Mouse (Mus musculus): Measurements from ENCODE around the gene Rora.

The Rora gene

GRCm38 (mm10) chr9:68892859-68893258 lies 239.3 kb downstream of the Rora start:
- H3K9me3 ChIP-seq (ENCODE audit: low read length) = no peaks in the 10 kb centered on the region
- no peaks in the 10 kb centered on the region; the same call in 1 of the 2 replicates for H3K27me3 ChIP-seq (ENCODE audit: insufficient read depth, low read length)
- no peaks in the 10 kb centered on the region for H3K36me3 ChIP-seq (ENCODE audit: insufficient read depth, low read length)
- TF ChIP-seq CTCF (conservative IDR thresholded peaks at IDR 0.05; ENCODE audit: low read length) (no peak), POU5F1 (IDR thresholded peaks at IDR 0.05; ENCODE audit: borderline replicate concordance, low read length) (no peak), NANOG (IDR thresholded peaks at IDR 0.05; ENCODE audit: borderline replicate concordance, low read length) (no peak)
- H3K4me1 ChIP-seq (replicated peaks; ENCODE audit: low read depth, low read length) = peaks cover 39% of the 10 kb centered on the region
- no peak overlapping the region for H3K4me3 ChIP-seq (replicated peaks; ENCODE audit: low read length)

- Histone ChIP-seq H3K27me3 (ENCODE audit: insufficient read depth, low read length) (no peaks in the 10 kb centered on the region; the same call in 1 of the 2 replicates), H3K9me3 (ENCODE audit: low read length) (no peaks in the 10 kb centered on the region), H3K4me1 (replicated peaks; ENCODE audit: low read depth, low read length) (peaks cover 21% of the 10 kb centered on the region), H3K4me3 (replicated peaks; ENCODE audit: low read length) (no peak overlapping the region), H3K36me3 (ENCODE audit: insufficient read depth, low read length) (no peaks in the 10 kb centered on the region)
- no peak for TF ChIP-seq CTCF (conservative IDR thresholded peaks at IDR 0.05; ENCODE audit: low read length)
- TF ChIP-seq NANOG (IDR thresholded peaks at IDR 0.05; ENCODE audit: borderline replicate concordance, low read length) = no peak
- TF ChIP-seq POU5F1 (IDR thresholded peaks at IDR 0.05; ENCODE audit: borderline replicate concordance, low read length) = no peak
These were observed 244.7 kb downstream of the Rora start for GRCm38 (mm10) chr9:68898286-68898685.

- no peaks in the 10 kb centered on the region; the same call in 1 of the 2 replicates for H3K27me3 ChIP-seq (ENCODE audit: insufficient read depth, low read length)
- H3K36me3 ChIP-seq (ENCODE audit: insufficient read depth, low read length) = no peaks in the 10 kb centered on the region
- H3K4me1 ChIP-seq (replicated peaks; ENCODE audit: low read depth, low read length) = peaks cover 15% of the 10 kb centered on the region
- no peak overlapping the region for H3K4me3 ChIP-seq (replicated peaks; ENCODE audit: low read length)
- H3K9me3 ChIP-seq (ENCODE audit: low read length) = no peaks in the 10 kb centered on the region
- TF ChIP-seq POU5F1 (IDR thresholded peaks at IDR 0.05; ENCODE audit: borderline replicate concordance, low read length) = no peak
- no peak for TF ChIP-seq NANOG (IDR thresholded peaks at IDR 0.05; ENCODE audit: borderline replicate concordance, low read length)
- TF ChIP-seq CTCF (conservative IDR thresholded peaks at IDR 0.05; ENCODE audit: low read length) = peak; percentile 70
These were observed 246.1 kb downstream of the Rora start for GRCm38 (mm10) chr9:68899525-68900222.

GRCm38 (mm10) chr9:68906361-68906883 lies 252.8 kb downstream of the Rora start:
- Histone ChIP-seq H3K9me3 (ENCODE audit: low read length) (peaks cover 24% of the 10 kb centered on the region), H3K27me3 (ENCODE audit: insufficient read depth, low read length) (no peaks in the 10 kb centered on the region), H3K4me1 (replicated peaks; ENCODE audit: low read depth, low read length) (peaks cover 2% of the 10 kb centered on the region; the same call in 1 of the 2 replicates), H3K36me3 (ENCODE audit: insufficient read depth, low read length) (no peaks in the 10 kb centered on the region), H3K4me3 (replicated peaks; ENCODE audit: low read length) (no peak overlapping the region)
- no peak for TF ChIP-seq NANOG (IDR thresholded peaks at IDR 0.05; ENCODE audit: borderline replicate concordance, low read length)
- no peak for TF ChIP-seq POU5F1 (IDR thresholded peaks at IDR 0.05; ENCODE audit: borderline replicate concordance, low read length)
- no peak for TF ChIP-seq CTCF (conservative IDR thresholded peaks at IDR 0.05; ENCODE audit: low read length)

GRCm38 (mm10) chr9:68912483-68913151 lies 259.0 kb downstream of the Rora start:
- Histone ChIP-seq H3K36me3 (ENCODE audit: insufficient read depth, low read length) (no peaks in the 10 kb centered on the region), H3K4me1 (replicated peaks; ENCODE audit: low read depth, low read length) (peaks cover 22% of the 10 kb centered on the region), H3K27me3 (ENCODE audit: insufficient read depth, low read length) (no peaks in the 10 kb centered on the region), H3K9me3 (ENCODE audit: low read length) (peaks cover 9% of the 10 kb centered on the region; the same call in 1 of the 2 replicates), H3K4me3 (replicated peaks; ENCODE audit: low read length) (no peak overlapping the region)
- TF ChIP-seq CTCF (conservative IDR thresholded peaks at IDR 0.05; ENCODE audit: low read length) (no peak), NANOG (IDR thresholded peaks at IDR 0.05; ENCODE audit: borderline replicate concordance, low read length) (peak; percentile 63)

- H3K9me3 ChIP-seq (ENCODE audit: low read length) = peaks cover 2% of the 10 kb centered on the region; the same call in 1 of the 2 replicates
- peaks cover 22% of the 10 kb centered on the region for H3K4me1 ChIP-seq (replicated peaks; ENCODE audit: low read depth, low read length)
- no peak for TF ChIP-seq NANOG (IDR thresholded peaks at IDR 0.05; ENCODE audit: borderline replicate concordance, low read length)
- TF ChIP-seq POU5F1 (IDR thresholded peaks at IDR 0.05; ENCODE audit: borderline replicate concordance, low read length) = no peak
- H3K36me3 ChIP-seq (ENCODE audit: insufficient read depth, low read length) = no peaks in the 10 kb centered on the region
- no peak overlapping the region for H3K4me3 ChIP-seq (replicated peaks; ENCODE audit: low read length)
- no peaks in the 10 kb centered on the region for H3K27me3 ChIP-seq (ENCODE audit: insufficient read depth, low read length)
These were observed 259.7 kb downstream of the Rora start for GRCm38 (mm10) chr9:68913191-68913697.

- H3K9me3 ChIP-seq (ENCODE audit: low read length) = no peaks in the 10 kb centered on the region
- no peaks in the 10 kb centered on the region for H3K36me3 ChIP-seq (ENCODE audit: insufficient read depth, low read length)
- TF ChIP-seq CTCF (conservative IDR thresholded peaks at IDR 0.05; ENCODE audit: low read length) (no peak), NANOG (IDR thresholded peaks at IDR 0.05; ENCODE audit: borderline replicate concordance, low read length) (no peak), POU5F1 (IDR thresholded peaks at IDR 0.05; ENCODE audit: borderline replicate concordance, low read length) (no peak)
- peaks cover 22% of the 10 kb centered on the region for H3K4me1 ChIP-seq (replicated peaks; ENCODE audit: low read depth, low read length)
- H3K4me3 ChIP-seq (replicated peaks; ENCODE audit: low read length) = no peak overlapping the region
- no peaks in the 10 kb centered on the region for H3K27me3 ChIP-seq (ENCODE audit: insufficient read depth, low read length)
These were observed 261.1 kb downstream of the Rora start for GRCm38 (mm10) chr9:68914541-68915275.

- H3K36me3 ChIP-seq (ENCODE audit: insufficient read depth, low read length) = no peaks in the 10 kb centered on the region
- H3K4me1 ChIP-seq (replicated peaks; ENCODE audit: low read depth, low read length) = peaks cover 17% of the 10 kb centered on the region
- no peaks in the 10 kb centered on the region for H3K9me3 ChIP-seq (ENCODE audit: low read length)
- no peaks in the 10 kb centered on the region for H3K27me3 ChIP-seq (ENCODE audit: insufficient read depth, low read length)
- no peak overlapping the region for H3K4me3 ChIP-seq (replicated peaks; ENCODE audit: low read length)
- no peak for TF ChIP-seq POU5F1 (IDR thresholded peaks at IDR 0.05; ENCODE audit: borderline replicate concordance, low read length)
- no peak for TF ChIP-seq NANOG (IDR thresholded peaks at IDR 0.05; ENCODE audit: borderline replicate concordance, low read length)
- TF ChIP-seq CTCF (conservative IDR thresholded peaks at IDR 0.05; ENCODE audit: low read length) = no peak
These were observed 263.2 kb downstream of the Rora start for GRCm38 (mm10) chr9:68916741-68917140.

Data from E14TG2a.4 (cell line).